Mouse (Mus musculus) T-helper 2 cell (primary cell): ENCODE data around the gene Apbb2.

Source experiments
- in situ Hi-C: fragments of 300-600 bp; cut with MboI, MseI; formaldehyde crosslinking; loops from one replicate; pipeline ENCODE4 v1.15.1; 2025; ENCODE audit warnings: high pct_unique_total_duplicates

Apbb2 gene

GRCm38 (mm10) chr5:66602287-66602820, 16.2 kb downstream of the Apbb2 start:
- in situ Hi-C loops, result no loop called here

GRCm38 (mm10) chr5:66600415-66600814, 18.2 kb downstream of the Apbb2 start:
- in situ Hi-C loops, result no loop called here

DNA sequence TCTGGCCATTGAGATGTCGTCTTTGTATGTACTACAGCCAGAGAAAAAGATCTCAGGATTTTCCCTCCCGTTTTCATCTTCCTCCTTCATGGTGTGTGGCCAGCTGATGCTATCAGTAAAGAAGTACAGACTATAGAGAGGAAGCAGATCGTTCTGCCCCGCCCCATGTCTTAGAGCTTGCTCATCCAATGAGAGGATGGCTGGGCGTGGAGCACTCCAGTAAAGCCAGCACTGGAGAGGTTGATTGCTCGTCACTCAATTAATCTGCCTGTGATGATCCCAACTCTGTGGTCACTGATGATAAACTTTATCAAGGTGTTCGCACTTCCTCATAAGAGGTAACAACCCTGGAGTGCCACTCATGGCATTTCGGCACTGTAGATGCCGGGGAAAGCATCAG, 18.7 kb downstream of the Apbb2 start:
- in situ Hi-C loops, result no loop called here

GRCm38 (mm10) chr5:66596296-66596695, 22.3 kb downstream of the Apbb2 start:
- in situ Hi-C loops, result no loop called here

DNA sequence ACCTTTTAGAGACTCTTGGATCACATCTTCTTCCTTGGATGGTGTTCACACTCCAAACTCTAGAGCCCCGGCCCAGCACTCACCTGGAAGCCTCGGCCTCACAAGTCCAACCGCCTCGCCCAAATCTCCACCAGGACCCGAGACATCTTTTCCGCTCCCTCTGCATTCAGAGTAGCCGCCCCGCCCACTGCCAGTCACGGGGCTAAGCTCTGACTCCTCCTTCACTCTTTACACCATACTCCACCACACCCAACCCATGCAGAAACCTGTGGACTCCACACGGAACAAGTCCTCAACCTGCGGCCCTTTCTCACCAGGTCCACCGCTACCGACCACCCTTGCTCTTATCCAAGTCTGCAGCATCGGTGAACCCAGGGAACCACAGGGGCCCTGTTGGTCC, 23.7 kb downstream of the Apbb2 start:
- in situ Hi-C loops, result no loop called here

DNA sequence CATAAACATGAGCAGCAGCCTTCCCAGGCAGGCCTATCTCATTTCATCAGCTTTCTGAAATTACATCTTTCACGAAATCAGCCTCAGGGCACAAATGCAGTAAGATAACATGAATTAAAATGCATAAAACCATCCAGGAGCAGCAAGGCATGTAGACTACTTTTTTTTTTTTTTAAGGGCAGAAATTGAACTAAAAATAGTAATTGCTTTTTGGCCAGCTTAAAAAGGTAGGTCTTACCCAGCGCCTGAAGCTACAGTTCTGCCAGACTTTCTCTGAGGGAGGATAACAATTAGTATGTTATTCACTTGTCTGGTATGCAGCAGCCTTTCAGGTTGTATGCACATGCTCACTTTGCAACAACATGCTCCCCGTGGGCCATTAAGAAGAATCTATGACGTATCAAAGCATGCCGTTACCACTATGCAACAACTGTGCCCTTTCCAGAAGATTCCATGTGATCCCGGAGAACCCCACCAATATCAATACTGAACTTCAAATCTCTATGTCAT, 32.3 kb downstream of the Apbb2 start:
- in situ Hi-C loops, result no loop called here

DNA sequence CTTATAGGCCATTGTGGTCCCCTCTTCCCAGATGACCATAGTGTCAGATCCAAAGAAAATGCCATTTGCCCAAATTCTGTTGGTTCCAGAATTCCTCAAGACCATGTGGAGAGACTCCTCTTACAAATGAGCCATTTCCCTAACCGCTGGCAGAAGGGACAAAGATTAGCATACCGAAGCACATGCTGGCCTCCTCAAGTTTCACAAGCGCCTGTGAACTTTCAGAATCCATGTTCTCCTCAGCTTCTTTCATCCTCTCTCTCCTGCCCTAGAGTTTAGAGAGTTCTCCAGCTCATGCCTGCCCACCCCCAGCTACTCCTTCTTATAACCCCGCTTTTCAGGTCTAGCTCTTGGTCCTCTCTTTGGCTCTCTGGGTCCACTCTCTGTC, 35.6 kb downstream of the Apbb2 start:
- in situ Hi-C loops, result no loop called here

DNA sequence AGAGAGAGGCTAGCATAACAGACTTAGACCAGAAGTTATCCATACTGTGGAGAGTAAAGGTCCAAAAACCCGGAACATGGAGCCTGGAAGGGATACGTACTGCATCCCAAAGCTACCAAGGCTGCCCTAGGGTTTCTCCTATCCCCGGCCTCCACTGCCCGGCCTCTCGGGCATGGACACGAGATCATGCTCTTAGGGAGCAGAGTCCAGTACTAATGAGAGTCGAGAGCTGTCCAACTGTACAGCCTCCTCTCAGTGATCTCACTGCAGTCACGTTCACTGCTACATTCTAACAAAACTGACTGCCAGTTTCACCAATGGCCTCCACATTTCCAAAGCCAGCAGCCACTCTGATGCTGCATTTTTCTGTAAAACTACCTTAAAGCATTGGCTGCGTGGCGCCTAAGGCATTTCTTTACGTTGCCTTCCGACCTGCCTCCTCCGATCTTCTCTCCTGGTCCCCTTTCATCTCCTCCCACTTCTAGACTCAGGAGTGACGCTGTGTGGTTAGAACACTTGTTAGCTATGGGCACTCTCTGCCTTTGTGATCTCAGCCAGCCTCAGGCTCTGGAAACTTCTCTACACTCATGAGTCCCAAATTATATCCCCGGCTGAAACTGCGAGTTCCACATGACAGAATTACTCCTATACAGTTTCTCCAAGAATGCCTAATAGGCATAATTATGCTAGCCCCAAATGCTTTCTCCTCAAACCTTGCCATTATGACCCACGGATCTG, 36.1 kb downstream of the Apbb2 start:
- in situ Hi-C loops, result no loop called here

DNA sequence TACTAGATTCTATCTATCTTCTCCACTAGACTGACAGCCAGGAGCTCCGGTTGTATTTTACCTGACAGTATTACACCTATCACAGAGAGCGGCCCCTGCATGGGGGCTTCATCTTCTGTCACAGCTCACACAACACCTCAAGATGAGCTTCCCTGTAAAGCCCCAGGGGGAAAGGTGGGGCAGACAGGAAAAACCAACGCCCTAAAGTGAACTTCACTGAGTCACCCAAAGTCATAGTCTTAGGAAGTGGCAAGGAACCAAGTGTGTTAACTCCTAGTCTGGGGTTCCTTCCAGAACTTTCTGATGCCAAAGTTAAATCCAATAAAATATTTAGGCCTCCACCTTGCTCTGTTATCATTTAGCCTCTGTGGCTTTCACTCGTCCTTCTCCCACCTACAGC, 39.5 kb downstream of the Apbb2 start:
- in situ Hi-C loops, result no loop called here

DNA sequence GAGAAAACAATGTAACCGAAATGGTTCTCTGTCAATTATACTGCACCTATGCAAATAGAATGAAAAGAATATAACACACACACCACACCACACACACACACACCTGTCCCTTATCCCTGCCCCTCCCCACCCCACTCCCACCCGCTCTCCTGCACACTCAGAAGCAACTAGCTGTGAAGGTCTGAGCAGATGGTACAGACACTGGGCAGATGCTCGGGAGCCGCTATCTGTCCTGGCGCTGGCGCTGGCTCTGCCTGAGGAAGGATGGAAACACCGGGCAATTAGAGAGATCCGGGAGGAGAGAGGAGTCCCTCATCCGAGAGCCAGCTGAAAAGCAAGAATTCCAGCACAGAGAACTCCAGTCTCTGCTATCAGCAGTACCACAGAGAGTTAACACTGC, 42.3 kb downstream of the Apbb2 start:
- in situ Hi-C loops, result no loop called here

GRCm38 (mm10) chr5:66575148-66575547, 43.4 kb downstream of the Apbb2 start:
- in situ Hi-C loops, result no loop called here

GRCm38 (mm10) chr5:66573266-66573665, 45.3 kb downstream of the Apbb2 start:
- in situ Hi-C loops, result no loop called here

DNA sequence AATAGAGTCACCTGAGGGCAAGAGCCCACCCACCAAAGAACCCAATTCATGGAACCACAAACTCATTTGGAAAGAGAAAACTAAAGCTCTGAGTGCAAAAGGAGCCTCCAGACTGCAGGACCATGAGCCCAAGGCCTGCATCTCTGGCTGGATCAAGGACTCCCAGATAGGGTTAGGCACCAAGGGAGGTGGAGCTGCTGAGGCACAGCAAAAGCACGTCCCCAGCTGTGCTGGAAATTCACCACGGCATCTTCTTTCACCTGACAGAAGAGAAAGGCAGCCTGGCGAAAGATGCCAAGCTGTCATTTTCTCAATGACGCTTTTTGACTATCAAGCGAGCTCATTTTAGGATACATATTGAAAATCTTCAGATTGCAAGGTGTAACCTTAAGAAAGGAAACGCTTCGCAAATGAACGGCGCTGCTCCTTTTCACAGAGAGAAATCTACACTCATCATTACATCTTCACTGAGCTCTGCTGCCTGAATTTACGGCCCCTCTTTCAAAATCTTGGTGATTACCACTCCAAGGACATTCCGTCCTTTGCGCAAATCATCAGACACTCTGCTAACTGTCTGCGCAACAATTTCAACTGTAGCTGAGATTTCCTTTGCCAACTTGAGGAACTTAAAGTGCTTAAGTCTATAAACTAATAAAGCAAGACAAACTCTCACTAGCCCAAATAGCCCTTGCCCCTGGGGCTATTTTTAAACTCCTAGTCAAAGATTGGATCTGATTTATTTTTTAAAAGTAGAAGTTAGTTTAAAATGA, 46.3 kb downstream of the Apbb2 start:
- in situ Hi-C loops, result no loop called here

DNA sequence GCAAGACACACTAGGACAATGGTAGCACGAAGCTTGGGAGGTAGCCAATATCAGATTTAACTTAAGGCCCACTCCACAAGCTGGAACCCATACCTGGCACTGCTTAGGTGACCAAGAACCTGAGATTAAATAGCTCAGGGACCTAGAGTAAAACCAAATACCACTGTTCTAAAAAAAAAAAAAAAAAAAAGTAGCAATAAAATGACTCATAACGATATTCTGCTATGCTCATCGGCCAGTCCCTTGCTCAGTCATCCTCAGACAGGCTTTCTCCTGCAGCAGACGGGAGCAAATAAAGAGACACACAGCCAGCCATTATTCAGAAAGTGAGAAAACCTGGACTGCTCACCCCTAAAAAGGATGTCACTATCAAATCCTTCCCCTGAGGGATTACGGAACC, 47.9 kb downstream of the Apbb2 start:
- in situ Hi-C loops, result no loop called here

- in situ Hi-C loops, result no loop called here
These were observed 49.3 kb downstream of the Apbb2 start for GRCm38 (mm10) chr5:66569141-66569801.

DNA sequence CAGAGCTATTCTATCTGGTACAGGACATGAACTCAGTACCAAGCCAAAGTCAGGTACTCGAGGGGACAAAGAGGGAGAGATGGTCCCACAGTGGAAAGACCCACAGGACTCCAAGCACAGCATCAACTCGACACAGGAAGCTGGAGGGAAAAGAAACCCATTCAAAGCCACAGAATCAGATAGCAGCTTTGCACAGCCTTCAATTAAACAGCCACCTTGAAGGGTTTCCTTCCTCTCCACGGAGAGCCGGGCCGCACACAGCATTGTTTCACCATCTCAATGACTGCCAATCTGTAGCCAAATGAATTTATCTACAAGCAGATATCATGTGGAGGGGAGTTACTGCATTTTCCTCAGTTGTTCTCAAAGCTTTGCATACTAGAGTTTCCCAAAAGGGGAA, 50.6 kb downstream of the Apbb2 start:
- in situ Hi-C loops, result no loop called here

GRCm38 (mm10) chr5:66567424-66567823, 51.2 kb downstream of the Apbb2 start:
- in situ Hi-C loops, result no loop called here

- in situ Hi-C loops, result no loop called here
These were observed 58.9 kb downstream of the Apbb2 start for GRCm38 (mm10) chr5:66559591-66560175.

DNA sequence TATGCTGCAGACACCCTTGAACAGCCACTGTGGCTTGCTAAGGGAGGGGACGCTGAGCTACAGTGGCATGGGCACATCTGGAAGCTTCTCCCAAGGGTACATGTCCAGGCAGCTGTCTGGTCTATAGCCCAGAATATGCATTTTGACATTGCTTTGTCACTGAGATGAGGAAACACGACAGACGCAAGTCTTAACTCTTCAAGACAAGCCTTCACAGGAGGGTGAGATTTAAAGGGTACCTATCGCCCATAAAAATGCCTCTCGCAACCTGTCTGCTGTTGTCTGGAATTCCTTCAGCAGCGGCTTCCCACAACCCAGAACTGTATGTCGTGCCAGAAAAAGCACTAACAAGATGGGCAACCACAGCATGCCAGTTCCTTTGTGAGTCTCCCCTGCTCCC, 60.5 kb downstream of the Apbb2 start:
- in situ Hi-C loops, result no loop called here

GRCm38 (mm10) chr5:66553933-66554332, 64.7 kb downstream of the Apbb2 start:
- in situ Hi-C loops, result no loop called here

GRCm38 (mm10) chr5:66552246-66552645, 66.3 kb downstream of the Apbb2 start:
- in situ Hi-C loops, result no loop called here

DNA sequence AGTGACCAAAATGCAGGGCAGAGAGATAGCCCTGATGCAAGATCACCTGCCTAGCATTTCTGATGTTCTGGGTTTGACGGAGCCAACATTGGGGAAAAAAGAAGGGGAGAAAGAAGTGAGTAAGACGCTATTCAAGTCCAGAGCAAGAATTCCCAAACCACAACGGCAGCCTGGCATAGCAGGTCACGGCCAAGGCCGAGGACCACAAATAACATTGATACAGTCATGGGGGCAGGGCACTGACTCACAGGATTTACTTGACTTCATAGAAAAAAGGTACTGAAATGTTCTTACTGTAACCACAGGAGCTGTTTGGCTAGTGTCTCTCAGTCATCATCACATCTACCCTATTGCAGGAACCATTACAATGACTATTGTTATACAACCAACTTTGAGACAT, 68.3 kb downstream of the Apbb2 start:
- in situ Hi-C loops, result no loop called here
